Mouse (Mus musculus) forebrain, postnatal 0 days (tissue): ENCODE measurements around the gene Acad12. TPM values are rescaled to one million over a fixed set of nuclear protein-coding genes. Genes with fewer than 3 reads are reported as not detected.
A peak's percentile ranks its signal among the peaks of the same experiment; 100 is the strongest.

Source experiments
- ATAC-seq: fragments of 200-750 bp; cut with Nextera tagmentation; 2 replicates; pipeline ENCODE4 v1.8.0; 2017; ENCODE audit warnings: mild to moderate bottlenecking, moderate library complexity
- DNase-seq: peaks from one replicate; pipeline ENCODE4 v3.0.0-alpha.2; 2015
- H3K27ac ChIP-seq: fragments of 300-500 bp; sonication (generic); 2 replicates; pipeline ENCODE4 v1.5.1; 2014; ENCODE audit warnings: low read depth, mild to moderate bottlenecking, antibody characterized with exemption, low read length, moderate library complexity, mixed read lengths
- H3K27me3 ChIP-seq: fragments of 300-500 bp; sonication (generic); 2 replicates; pipeline ENCODE4 v1.6.1; 2014; ENCODE audit warnings: mild to moderate bottlenecking, low read length, mixed read lengths; ENCODE audit not compliant: insufficient read depth
- H3K36me3 ChIP-seq: fragments of 300-500 bp; sonication (generic); 2 replicates; pipeline ENCODE4 v1.6.1; 2014; ENCODE audit warnings: mild to moderate bottlenecking, moderate library complexity; ENCODE audit not compliant: insufficient read depth
- H3K4me1 ChIP-seq: fragments of 300-500 bp; sonication (generic); 2 replicates; pipeline ENCODE4 v1.6.1; 2014; ENCODE audit warnings: antibody characterized with exemption; ENCODE audit not compliant: insufficient read depth
- H3K4me2 ChIP-seq: fragments of 300-500 bp; sonication (generic); 2 replicates; pipeline ENCODE4 v1.6.1; 2014; ENCODE audit warnings: low read depth, mild to moderate bottlenecking, moderate library complexity
- H3K4me3 ChIP-seq: fragments of 300-500 bp; sonication (generic); 2 replicates; pipeline ENCODE4 v1.5.1; 2014; ENCODE audit warnings: low read depth, low read length, mixed read lengths
- H3K9ac ChIP-seq: fragments of 300-500 bp; sonication (generic); 2 replicates; pipeline ENCODE4 v1.6.1; 2014; ENCODE audit warnings: mild to moderate bottlenecking
- H3K9me3 ChIP-seq: fragments of 300-500 bp; sonication (generic); 2 replicates; pipeline ENCODE4 v1.6.1; 2016; ENCODE audit warnings: low read length
- CTCF ChIP-seq: sonication (generic); IDR thresholded peaks from 2 replicates; pipeline ENCODE4 v1.5.1; 2016; ENCODE audit warnings: antibody characterized with exemption, control low read depth, low read depth
- WGBS: fragments of 180-500 bp; shearing (Covaris S2); extraction: QIAGEN DNeasy Blood & Tissue Kit; methylation state at CpG from one replicate; pipeline ENCODE4 v1.1.7; 2014; 5-methylcytosine and 5-hydroxymethylcytosine counted together
- polyA plus RNA-seq: library from polyadenylated mRNA; unstranded; fragments of >200 nt; fragmentation: Nextera tagmentation; extraction: Ambion mirVana; gene quantifications from 2 replicates; pipeline ENCODE4 v1.2.1, GENCODE M21; 2015
- total RNA-seq: library from RNA; depleted of rRNA; stranded (reverse); fragments of >200 nt; gene quantifications from 2 replicates; pipeline ENCODE4 v1.2.3, GENCODE M21; 2014

Acad12 gene
- total and polyA plus RNA-seq, 2 experiments from 2014 or later, result 0.96 to 1.4 TPM

DNA sequence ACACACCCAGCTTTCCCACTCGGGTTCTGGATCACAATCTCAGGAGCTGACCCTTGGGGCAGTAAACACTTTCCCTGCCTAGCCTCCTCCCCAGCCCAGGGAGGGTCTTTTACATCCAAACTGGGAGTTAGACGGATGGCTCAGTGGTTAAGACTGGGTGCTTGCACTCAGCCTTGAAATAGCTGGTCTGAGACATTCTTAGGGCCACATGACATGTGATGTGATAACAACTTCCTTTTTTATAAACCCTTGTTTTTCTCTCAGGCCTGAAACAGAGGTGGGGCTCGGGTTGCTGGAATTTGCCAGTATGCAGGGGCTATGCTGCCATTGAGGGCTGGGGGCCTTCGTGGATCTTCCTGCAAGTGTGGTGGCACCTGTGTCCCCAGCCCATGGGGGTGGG lies 21.4 kb downstream of the Acad12 start:
- ATAC-seq (no peak), DNase-seq (no peak)
- no peak overlapping the region for H3K4me3 ChIP-seq
- no peak overlapping the region for H3K9ac ChIP-seq
- no peak for TF ChIP-seq CTCF
- no peaks in the 10 kb centered on the region for H3K4me1 ChIP-seq
- no peak overlapping the region for H3K27ac ChIP-seq
- 76% methylated on average over 4 of the region's 4 CpGs for WGBS
- H3K4me2 ChIP-seq, result no peak overlapping the region
- no peaks in the 10 kb centered on the region for H3K27me3 ChIP-seq
- no peaks in the 10 kb centered on the region for H3K36me3 ChIP-seq
- no peaks in the 10 kb centered on the region for H3K9me3 ChIP-seq

- no peaks in the 10 kb centered on the region for H3K9me3 ChIP-seq
- ATAC-seq (no peak), DNase-seq (no peak)
- no peak overlapping the region for H3K4me3 ChIP-seq
- H3K27me3 ChIP-seq, result no peaks in the 10 kb centered on the region
- H3K9ac ChIP-seq, result no peak overlapping the region
- 82% methylated on average over 6 of the region's 6 CpGs for WGBS
- no peak for TF ChIP-seq CTCF
- no peaks in the 10 kb centered on the region for H3K36me3 ChIP-seq
- H3K4me1 ChIP-seq, result no peaks in the 10 kb centered on the region
- no peak overlapping the region for H3K27ac ChIP-seq
- no peak overlapping the region for H3K4me2 ChIP-seq
These were observed 22.5 kb downstream of the Acad12 start for GRCm38 (mm10) chr5:121596226-121596625.

GRCm38 (mm10) chr5:121595758-121596157 lies 23.0 kb downstream of the Acad12 start:
- H3K9ac ChIP-seq, result no peak overlapping the region
- ATAC-seq (no peak), DNase-seq (no peak)
- WGBS, result 73% methylated on average over 6 of the region's 6 CpGs
- H3K4me2 ChIP-seq, result no peak overlapping the region
- H3K27ac ChIP-seq, result no peak overlapping the region
- H3K27me3 ChIP-seq, result no peaks in the 10 kb centered on the region
- no peaks in the 10 kb centered on the region for H3K4me1 ChIP-seq
- no peaks in the 10 kb centered on the region for H3K36me3 ChIP-seq
- H3K9me3 ChIP-seq, result no peaks in the 10 kb centered on the region
- H3K4me3 ChIP-seq, result no peak overlapping the region
- no peak for TF ChIP-seq CTCF

- Histone ChIP-seq H3K4me1 (no peaks in the 10 kb centered on the region), H3K4me2 (peak overlapping the region; percentile 99; the same call in 1 of the 2 replicates)
These were observed 23.9 kb downstream of the Acad12 start for GRCm38 (mm10) chr5:121594714-121595313.

DNA sequence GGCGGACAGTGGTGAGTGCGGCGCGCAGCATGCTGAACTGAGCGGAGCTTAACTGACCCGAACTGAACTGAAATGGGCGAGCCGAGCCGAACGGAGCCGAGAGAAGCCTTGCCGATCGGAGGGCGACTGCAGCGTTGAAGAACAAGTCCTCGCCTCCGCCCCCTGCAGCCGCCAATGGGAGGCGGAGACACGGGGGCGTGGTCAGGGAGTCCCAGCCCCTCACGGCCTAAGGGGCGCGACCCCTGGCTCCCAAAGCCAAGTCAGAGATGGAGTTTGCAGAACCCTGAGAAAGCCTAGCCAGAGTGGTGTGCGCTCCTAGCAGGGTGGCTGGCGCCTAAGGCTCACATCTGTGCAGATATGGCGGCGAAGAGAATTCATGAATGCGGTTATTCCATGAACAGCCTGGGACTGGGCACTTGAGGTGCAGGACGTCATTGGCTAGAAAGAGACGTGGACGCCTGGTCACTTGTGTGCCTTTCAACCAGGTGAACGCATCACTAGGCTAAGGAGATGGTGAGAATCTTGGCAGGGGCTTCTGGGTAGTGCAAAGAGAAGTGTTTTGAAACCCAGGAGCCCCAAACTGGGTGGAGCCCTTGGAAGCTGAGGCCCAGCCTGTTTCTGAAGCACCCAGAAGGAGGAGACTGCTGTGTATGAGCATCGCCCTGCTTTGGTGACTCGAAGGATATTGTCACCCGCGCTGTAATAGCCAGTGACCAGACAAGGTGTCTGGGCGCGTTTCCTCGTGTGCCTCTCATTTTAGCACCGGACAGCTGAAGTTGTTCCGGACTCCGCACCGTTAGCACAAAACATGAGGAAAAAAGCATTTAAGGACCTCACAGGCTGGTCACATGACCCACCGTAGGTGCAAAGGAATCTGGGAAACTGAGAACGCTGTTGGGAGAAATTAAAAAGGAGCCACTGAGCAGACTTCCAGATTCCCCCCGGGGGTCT lies 25.0 kb downstream of the Acad12 start, which contains the start of gene Aldh2:
Aldh2 (minus strand) TSS at position 374 of the 951 bp plus-strand sequence.
- Histone ChIP-seq H3K36me3 (no peaks in the 10 kb centered on the region), H3K4me1 (no peaks in the 10 kb centered on the region), H3K9ac (peak within 1 kb of the TSS; percentile 63), H3K27ac (peak within 1 kb of the TSS; percentile 77), H3K4me2 (peak within 1 kb of the TSS; percentile 99), H3K27me3 (no peaks in the 10 kb centered on the region), H3K9me3 (no peaks in the 10 kb centered on the region), H3K4me3 (peak within 1 kb of the TSS; percentile 57)
- ATAC-seq (peak; percentile 90), DNase-seq (peak; percentile 81)
- TF ChIP-seq CTCF, result peak; percentile 50
- WGBS, result 2% methylated on average over 47 of the region's 47 CpGs

More at GRCm38 (mm10) chr5:121594714-121595313, 23.9 kb downstream of the Acad12 start:
- no peak for TF ChIP-seq CTCF
- DNase-seq, result no peak
- Histone ChIP-seq H3K9me3 (no peaks in the 10 kb centered on the region), H3K4me3 (no peak overlapping the region), H3K27ac (peak overlapping the region; percentile 77; the same call in 1 of the 2 replicates), H3K9ac (no peak overlapping the region), H3K36me3 (no peaks in the 10 kb centered on the region), H3K27me3 (no peaks in the 10 kb centered on the region)
- WGBS, result 89% methylated on average over 6 of the region's 6 CpGs
- ATAC-seq, result no peak

DNA sequence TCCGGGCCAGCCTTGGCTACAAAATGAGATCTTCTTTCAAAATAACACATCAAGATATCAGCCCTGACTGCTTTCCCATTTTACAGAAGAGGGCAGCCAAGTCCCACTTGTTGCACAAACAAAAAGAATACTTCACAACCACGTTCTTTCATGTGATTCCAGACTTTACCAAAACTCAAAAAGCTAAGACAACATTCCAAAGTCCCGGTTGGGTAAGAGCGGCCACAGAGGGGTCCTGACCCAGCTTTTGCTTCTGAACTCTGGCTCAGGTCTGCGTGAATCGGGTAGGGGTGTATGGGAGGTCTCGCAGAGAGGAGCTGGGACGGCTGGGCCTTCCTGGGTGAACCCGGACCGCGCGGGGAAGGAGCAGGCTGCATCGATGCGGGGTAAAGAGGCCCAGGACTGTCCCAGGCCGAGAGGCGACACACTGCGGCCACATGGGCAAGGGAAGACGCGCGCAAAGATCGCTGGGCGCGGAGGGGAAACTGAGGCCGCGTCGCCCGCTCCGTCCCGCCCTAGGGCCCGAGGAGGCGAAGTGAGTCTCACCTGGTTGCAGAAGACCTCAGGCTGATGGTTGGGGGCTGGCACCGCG lies 25.8 kb downstream of the Acad12 start:
- Histone ChIP-seq H3K36me3 (no peaks in the 10 kb centered on the region), H3K4me3 (peak overlapping the region; percentile 57), H3K4me1 (no peaks in the 10 kb centered on the region), H3K9ac (peak overlapping the region; percentile 63), H3K27me3 (no peaks in the 10 kb centered on the region), H3K27ac (peak overlapping the region; percentile 77), H3K9me3 (no peaks in the 10 kb centered on the region), H3K4me2 (peak overlapping the region; percentile 99)
- 5% methylated on average over 33 of the region's 33 CpGs for WGBS
- TF ChIP-seq CTCF, result no peak
- DNase-seq (peak; percentile 16), ATAC-seq (no peak)
